Mouse (Mus musculus): ENCODE measurements at regions not wholly inside any gene's neighbourhood (a gene's known extent, or its start where the extent isn't known, plus 50 kb on each side); places are given as distances from the start of the nearest gene placed in this dataset.

DNA sequence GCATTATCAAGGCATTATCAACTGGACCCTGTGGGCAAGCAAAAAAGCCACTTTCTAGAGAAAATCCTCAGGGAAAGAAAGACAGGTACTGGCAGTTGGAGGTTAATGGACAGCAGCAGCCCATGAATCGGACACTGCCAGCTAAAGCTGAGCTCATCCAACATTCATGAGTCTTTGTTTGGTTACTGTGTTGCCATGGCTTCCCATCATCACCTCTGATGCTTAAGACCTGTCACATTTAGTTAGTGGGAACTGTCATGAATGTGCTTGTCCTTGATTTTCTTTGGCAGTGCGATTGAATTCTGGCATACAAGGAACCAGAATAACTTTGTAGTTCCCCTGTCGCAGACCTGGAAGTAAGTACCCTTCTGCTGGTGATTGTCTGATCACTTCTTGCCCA, 453.9 kb downstream of the H2al1n start:
- TF ChIP-seq HCFC1 (IDR thresholded peaks at IDR 0.05; ENCODE audit: borderline replicate concordance, insufficient read depth, low read length): no peak
- TF ChIP-seq CHD2 (IDR thresholded peaks at IDR 0.05; ENCODE audit: low read depth, low read length): no peak

Measured in ES-E14 (cell line).